Mouse (Mus musculus): ENCODE measurements around the gene Scgb2b19. TPM values are rescaled to one million over a fixed set of nuclear protein-coding genes. Genes with fewer than 3 reads are reported as not detected.
"Not testable (repeated sequence)": the region's sequence is repeated elsewhere in the genome, so short reads cannot be mapped to it uniquely, and the experiment has no call there.

Gene Scgb2b19
- not detected in 2 replicates for polyA plus RNA-seq (2015; fragmentation: Nextera tagmentation; extraction: Ambion mirVana)

DNA sequence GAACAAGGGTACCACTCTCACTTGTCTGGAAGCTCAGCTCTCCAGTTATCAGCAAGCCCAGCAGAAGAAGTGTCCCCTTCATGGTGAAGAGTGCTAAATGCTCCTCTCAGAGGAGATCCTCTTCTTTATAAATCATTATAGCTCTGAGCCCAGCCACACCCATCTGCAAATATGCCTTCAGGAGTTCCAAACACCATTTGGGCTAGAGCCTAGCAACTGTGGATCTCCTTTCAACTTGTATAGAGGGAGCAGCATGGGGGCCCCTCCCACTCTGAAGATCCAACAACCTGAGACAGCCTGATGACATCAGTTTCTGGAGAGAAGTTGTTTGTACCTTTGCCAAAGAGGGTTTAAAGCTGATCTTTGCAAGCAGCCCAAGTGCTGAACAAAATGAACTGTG, at the start of gene Scgb2b19:
Scgb2b19 (minus strand) TSS at position 101 of the 400 bp plus-strand sequence.
- not testable (repeated sequence) for H3K4me1 ChIP-seq; ATAC-seq (ENCODE audit: low FRiP score, low read depth); H3K36me3 ChIP-seq; H3K4me2 ChIP-seq (replicated peaks); H3K4me3 ChIP-seq; H3K27ac ChIP-seq; H3K27me3 ChIP-seq; H3K9ac ChIP-seq; H3K9me3 ChIP-seq

DNA sequence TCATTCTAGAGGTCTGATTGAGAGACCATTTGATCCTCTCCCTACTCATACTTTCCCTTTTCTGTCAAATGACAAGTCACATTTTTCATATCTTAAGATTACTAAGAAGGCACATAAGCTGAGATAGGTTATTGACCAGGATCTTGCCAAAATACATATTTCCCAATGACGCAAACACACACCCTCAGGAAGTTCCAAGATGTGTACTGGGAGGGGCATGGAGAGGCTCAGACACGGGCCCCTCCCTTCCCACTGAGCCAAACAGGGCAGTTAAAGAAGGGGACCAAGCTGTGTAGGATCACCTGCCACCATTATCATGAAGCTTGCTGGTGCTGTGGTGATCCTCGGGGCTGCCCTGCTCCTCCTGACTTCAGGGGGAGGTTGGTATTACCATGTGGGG, 6.9 kb upstream of the Scgb2b19 start, which contains the start of gene Scgb1b19:
Scgb1b19 (plus strand) TSS at position 301 of the 400 bp plus-strand sequence.
- not testable (repeated sequence) for H3K4me1 ChIP-seq; H3K27me3 ChIP-seq; H3K4me3 ChIP-seq; H3K9me3 ChIP-seq; H3K36me3 ChIP-seq; H3K9ac ChIP-seq; ATAC-seq (ENCODE audit: low FRiP score, low read depth); H3K4me2 ChIP-seq (replicated peaks); H3K27ac ChIP-seq
- 76% methylated on average over 2 of the region's 3 CpGs for WGBS

Other genes starting within 250 kb of the Scgb2b19 start
- not detected in 2 replicates for gene Scgb2b17, start 223.8 kb downstream of the Scgb2b19 start, polyA plus RNA-seq (2015; fragmentation: Nextera tagmentation; extraction: Ambion mirVana)
- gene Scgb1b17, start 216.9 kb downstream of the Scgb2b19 start, polyA plus RNA-seq (2015; fragmentation: Nextera tagmentation; extraction: Ambion mirVana), result not detected in 2 replicates
- not detected in 2 replicates for gene Scgb2b18, start 106.5 kb downstream of the Scgb2b19 start, polyA plus RNA-seq (2015; fragmentation: Nextera tagmentation; extraction: Ambion mirVana)
- not detected in 2 replicates for gene Scgb1b18, start 94.8 kb downstream of the Scgb2b19 start, polyA plus RNA-seq (2015; fragmentation: Nextera tagmentation; extraction: Ambion mirVana)
- gene Scgb1b19, start 7.0 kb upstream of the Scgb2b19 start, polyA plus RNA-seq (2015; fragmentation: Nextera tagmentation; extraction: Ambion mirVana), result not detected in 2 replicates
- not detected in 2 replicates for gene Scgb2b20, start 86.0 kb upstream of the Scgb2b19 start, polyA plus RNA-seq (2015; fragmentation: Nextera tagmentation; extraction: Ambion mirVana)
- gene Scgb1b20, start 92.9 kb upstream of the Scgb2b19 start, polyA plus RNA-seq (2015; fragmentation: Nextera tagmentation; extraction: Ambion mirVana), result not detected in 2 replicates
- not detected in 2 replicates for gene Scgb2b21, start 240.1 kb upstream of the Scgb2b19 start, polyA plus RNA-seq (2015; fragmentation: Nextera tagmentation; extraction: Ambion mirVana)

All from limb, embryonic 13.5 days (tissue).